Mouse (Mus musculus): ENCODE data around the gene Frrs1l. TPM values are rescaled to one million over a fixed set of nuclear protein-coding genes. Genes with fewer than 3 reads are reported as not detected.

Gene Frrs1l
- polyA plus RNA-seq (2012; fragmentation: generic; extraction: Trizol) = not detected

GRCm38 (mm10) chr4:56990215-56990584 lies at the start of gene Frrs1l:
Gene Frrs1l, minus strand, starts transcription at chr4:56990391.

GRCm38 (mm10) chr4:56946641-56947640 lies 43.2 kb downstream of the Frrs1l start, which contains the start of gene Tmem245:
Gene Tmem245, minus strand, starts transcription at chr4:56947437.

Other genes with a start within 250 kb of the Frrs1l start
- not detected for gene Actl7b, start 248.9 kb downstream of the Frrs1l start, polyA plus RNA-seq (2012; fragmentation: generic; extraction: Trizol)
- under 1 TPM in 1 of 2 experiments, not detected in 1; 0.07 TPM for gene Actl7a, start 247.0 kb downstream of the Frrs1l start, polyA plus RNA-seq (2012; fragmentation: generic; extraction: Trizol)
- 10 to 100 TPM; 18.3 to 26.7 TPM for gene Elp1, start 188.1 kb downstream of the Frrs1l start, polyA plus RNA-seq (2012; fragmentation: generic; extraction: Trizol)
- 1 to 10 TPM; 5.4 to 8.8 TPM for gene Fam206a, start 188.0 kb downstream of the Frrs1l start, polyA plus RNA-seq (2012; fragmentation: generic; extraction: Trizol)
- gene Ctnnal1, start 125.2 kb downstream of the Frrs1l start, polyA plus RNA-seq (2012; fragmentation: generic; extraction: Trizol) = 10 to 100 TPM in 1 of 2 experiments, 1 to 10 TPM in 1; 3.2 to 14.3 TPM
- 1 to 10 TPM in 1 of 2 experiments, under 1 TPM in 1; 0.34 to 2.3 TPM for gene Tmem245, start 43.0 kb downstream of the Frrs1l start, polyA plus RNA-seq (2012; fragmentation: generic; extraction: Trizol)
- 10 to 100 TPM in 1 of 2 experiments, 1 to 10 TPM in 1; 3.6 to 19.9 TPM for gene Epb41l4b, start 153.0 kb upstream of the Frrs1l start, polyA plus RNA-seq (2012; fragmentation: generic; extraction: Trizol)